Mouse (Mus musculus) G1E (cell line): ENCODE results near the gene Tlcd2.

Experiments
- CTCF ChIP-seq: IDR thresholded peaks from 2 replicates; pipeline ENCODE4 v1.5.1; 2012; ENCODE audit warnings: low read depth, low read length, inconsistent platforms, mixed read lengths
- GATA1 ChIP-seq: IDR thresholded peaks from 2 replicates; pipeline ENCODE4 v1.6.1; 2012; ENCODE audit warnings: borderline replicate concordance, low read length, inconsistent platforms, mixed read lengths
- GATA2 ChIP-seq: IDR thresholded peaks from 2 replicates; pipeline ENCODE4 v1.6.1; 2012; ENCODE audit warnings: low read depth, low read length, inconsistent platforms, borderline replicate concordance
- POLR2AphosphoS5 ChIP-seq: IDR thresholded peaks from 2 replicates; pipeline ENCODE4 v1.6.1; 2012; ENCODE audit warnings: low read depth, low read length, inconsistent platforms; ENCODE audit not compliant: insufficient replicate concordance
- TAL1 ChIP-seq: conservative IDR thresholded peaks from 2 replicates; pipeline ENCODE4 v1.6.1; 2012; ENCODE audit warnings: low read depth, low read length, inconsistent platforms, mixed read lengths

GRCm38 (mm10) chr11:75448575-75448974, 12.9 kb upstream of the Tlcd2 start:
- TF ChIP-seq CTCF = no peak
- no peak for TF ChIP-seq GATA1
- no peak for TF ChIP-seq TAL1
- no peak for TF ChIP-seq POLR2AphosphoS5
- no peak for TF ChIP-seq GATA2
